Mouse (Mus musculus): ENCODE data around the gene Unc5b.

- TF ChIP-seq MYC (IDR thresholded peaks at IDR 0.05; ENCODE audit: low read depth, low read length) (no peak), RAD21 (IDR thresholded peaks at IDR 0.05; ENCODE audit: low read depth, low read length) (no peak), MAFK (IDR thresholded peaks at IDR 0.05; ENCODE audit: insufficient replicate concordance, low read length) (no peak), POLR2A (IDR thresholded peaks at IDR 0.05; ENCODE audit: low read depth, low read length) (no peak), E2F4 (IDR thresholded peaks at IDR 0.05; ENCODE audit: insufficient replicate concordance, low read depth, low read length) (no peak), USF2 (conservative IDR thresholded peaks at IDR 0.05; ENCODE audit: low read depth, low read length) (no peak), ZKSCAN1 (IDR thresholded peaks at IDR 0.05; ENCODE audit: borderline replicate concordance, low read depth, low read length) (no peak), CTCF (conservative IDR thresholded peaks at IDR 0.05 in 1 of 2, IDR thresholded peaks at IDR 0.05 in 1 of 2; ENCODE audit: low read depth in 2 of 2, low read length in 2 of 2) (no peak), JUND (conservative IDR thresholded peaks at IDR 0.05; ENCODE audit: low read depth, low read length) (no peak), ZC3H11A (IDR thresholded peaks at IDR 0.05; ENCODE audit: low read depth, low read length) (no peak)
These were observed 33.5 kb downstream of the Unc5b start for GRCm38 (mm10) chr10:60797682-60798422.
